ENCODE assay signal across 13 mouse cellular contexts in the genomic region with DNA sequence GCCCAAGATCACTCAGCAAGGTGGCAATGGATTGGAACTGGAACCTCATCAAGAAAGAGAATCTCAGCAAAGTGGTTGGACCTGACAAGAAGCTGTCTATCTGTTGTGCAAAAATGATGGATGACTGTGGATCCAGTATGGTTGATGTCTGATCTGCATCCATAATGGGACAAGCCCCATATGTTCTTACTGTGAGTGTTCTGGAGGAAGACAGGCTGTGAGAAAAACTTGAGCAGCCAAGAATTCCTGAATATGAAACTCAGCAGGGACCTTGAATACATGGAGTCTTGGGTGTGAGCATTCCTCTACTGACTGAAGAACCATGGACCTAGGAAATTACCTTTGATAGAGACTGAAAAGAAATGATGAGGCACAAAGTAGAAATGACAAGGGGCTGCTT.
"Had no signal": no experiment of that assay in that cellular context is flagged by ENCODE, and none has a peak within 500 bp of the region (broad histone marks: within the 10 kb centered on the region; RNA-seq: fewer than 3 reads in every experiment).

No protein-coding gene starts in this region.

- DNase-seq: lung, adult 18-20 months; lung, embryonic 14.5 days; lung, postnatal 4 days; right cerebral cortex, postnatal 14 days; thymus, adult 2 months; thymus, postnatal 25 days; thymus, postnatal 4 days had no signal

- H3K36me3 ChIP-seq: midbrain, embryonic 13.5 days; midbrain, embryonic 15.5 days; neural tube, embryonic 12.5 days; stomach, embryonic 15.5 days had no signal

- H3K4me3 ChIP-seq: midbrain, embryonic 13.5 days; midbrain, embryonic 15.5 days; neural tube, embryonic 12.5 days; stomach, embryonic 15.5 days had no signal

- H3K4me2 ChIP-seq: lung, embryonic 14.5 days; midbrain, embryonic 11.5 days; midbrain, embryonic 13.5 days; midbrain, embryonic 15.5 days; neural tube, embryonic 12.5 days; stomach, embryonic 15.5 days had no signal

- H3K27ac ChIP-seq: midbrain, embryonic 13.5 days; midbrain, embryonic 15.5 days; neural tube, embryonic 12.5 days; stomach, embryonic 15.5 days; stomach, postnatal 0 days had no signal

- H3K27me3 ChIP-seq: midbrain, embryonic 13.5 days; midbrain, embryonic 15.5 days; neural tube, embryonic 12.5 days; stomach, embryonic 15.5 days had no signal

- ATAC-seq: midbrain, embryonic 13.5 days; midbrain, embryonic 15.5 days had no signal

- H3K9ac ChIP-seq: lung, embryonic 14.5 days; midbrain, embryonic 13.5 days; midbrain, embryonic 15.5 days; neural tube, embryonic 12.5 days; stomach, embryonic 15.5 days had no signal

- H3K4me1 ChIP-seq: neural tube, embryonic 12.5 days; stomach, embryonic 15.5 days had no signal

- H3K9me3 ChIP-seq: midbrain, embryonic 13.5 days; midbrain, embryonic 15.5 days; neural tube, embryonic 12.5 days; stomach, embryonic 15.5 days had no signal
